Mouse (Mus musculus) ES-E14 (cell line): ENCODE measurements around the gene Gstm2.

Experiments used
- CHD2 ChIP-seq: IDR thresholded peaks from 2 replicates; pipeline ENCODE4 v1.6.1; 2014; ENCODE audit warnings: mild to moderate bottlenecking, low read depth, low read length, inconsistent platforms
- ZNF384 ChIP-seq: IDR thresholded peaks from 2 replicates; pipeline ENCODE4 v1.6.1; 2012; ENCODE audit warnings: low read depth, low read length, inconsistent platforms

DNA sequence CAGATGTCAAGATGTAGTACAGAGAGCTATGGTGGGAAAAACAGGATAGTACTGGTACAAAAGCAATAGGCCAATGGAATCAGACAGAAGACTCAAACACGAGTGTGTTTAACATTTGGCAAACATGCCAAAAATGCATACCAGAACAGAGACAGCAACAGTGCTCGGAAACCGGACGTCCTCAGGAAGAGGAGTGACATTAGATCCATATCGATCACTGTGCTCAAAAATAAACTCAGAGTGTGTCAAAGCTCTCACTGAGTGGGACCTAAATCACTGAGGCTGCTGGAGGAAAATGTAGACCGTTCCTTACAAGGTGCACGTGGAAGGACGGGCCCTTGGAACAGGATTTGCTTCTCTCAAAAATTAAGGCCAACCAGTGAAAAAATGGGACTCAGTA is 15.8 kb upstream of the Gstm2 start:
- no peak for TF ChIP-seq CHD2
- TF ChIP-seq ZNF384 = no peak
